8 mouse cellular contexts compared by ENCODE assay signal in the genomic region with DNA sequence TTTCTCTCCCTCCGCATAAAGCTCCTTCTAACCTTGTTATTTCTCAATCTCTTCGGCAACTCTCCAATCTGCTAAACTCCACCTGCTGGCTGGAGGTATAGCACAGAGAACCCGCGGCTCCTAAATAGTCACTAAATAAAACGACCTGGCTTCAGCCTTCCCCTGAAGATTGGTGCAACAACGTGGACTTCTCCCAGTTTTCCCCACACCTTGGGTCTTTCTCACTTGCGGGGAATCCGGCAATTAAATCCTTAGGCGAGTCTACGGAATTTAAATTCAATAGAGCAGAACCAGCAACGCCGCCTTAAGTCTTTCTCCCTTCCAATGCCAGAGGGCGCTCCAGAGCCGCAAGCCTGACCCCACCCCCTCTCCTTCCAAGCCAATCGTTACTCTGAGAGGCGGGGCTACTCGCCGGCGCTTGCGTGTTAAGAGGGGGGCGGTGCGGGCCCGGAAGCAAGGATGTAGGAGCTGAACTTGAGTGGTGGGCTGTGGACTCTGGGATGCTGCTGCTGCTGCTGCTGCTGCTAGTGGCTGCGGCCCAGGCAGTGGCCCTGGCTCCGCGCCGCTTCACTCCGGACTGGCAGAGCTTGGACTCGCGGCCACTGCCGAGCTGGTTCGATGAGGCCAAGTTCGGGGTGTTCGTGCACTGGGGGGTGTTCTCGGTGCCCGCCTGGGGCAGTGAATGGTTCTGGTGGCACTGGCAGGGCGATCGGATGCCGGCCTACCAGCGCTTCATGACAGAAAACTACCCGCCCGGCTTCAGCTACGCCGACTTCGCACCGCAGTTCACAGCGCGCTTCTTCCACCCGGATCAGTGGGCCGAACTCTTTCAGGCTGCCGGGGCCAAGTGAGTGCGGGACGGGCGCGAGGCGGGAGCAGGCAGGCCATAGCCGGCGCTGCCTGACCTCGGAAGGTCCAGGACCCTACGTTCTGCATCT. TPM values are rescaled to one million over a fixed set of nuclear protein-coding genes. Genes with fewer than 3 reads are reported as not detected.
A peak's percentile ranks its signal among the peaks of the same experiment; 100 is the strongest.
DNase-seq lines count a peak whose midpoint lies in the region; ATAC-seq lines count a peak whose summit lies in the region.

A gene (plus strand): TSS at position 432 of the 938 bp plus-strand sequence.

- DNase-seq in adrenal gland, adult (ENCODE audit: inconsistent age in 2 of 2, low spot score in 1 of 2): peak; percentile 96 to 99
- DNase-seq in embryo, embryonic 10.5 days (ENCODE audit: low spot score): peak; percentile 99
- peak; percentile 94 for DNase-seq in gastrocnemius, postnatal 14 days
- peak; percentile 93 to 96 for DNase-seq in left cerebral cortex, postnatal 10 days (ENCODE audit: extremely low spot score in 1 of 2, low spot score in 2 of 2)
- DNase-seq in right cerebral cortex, postnatal 25 days: peak; percentile 92
- DNase-seq in urinary bladder, postnatal 4 days (ENCODE audit: low spot score in 2 of 2): peak; percentile 90 to 96

- peak; percentile 92 for ATAC-seq in inflammation-experienced regulatory T-cells, adult 6 months
- ATAC-seq in megakaryocyte-erythroid progenitor cell, adult 5-6 weeks (replicated peaks; ENCODE audit: low FRiP score, low TSS enrichment, poor library complexity, severe bottlenecking): peak; percentile 91

- intact Hi-C loops in gastrocnemius, postnatal 14 days (cut with DNase I; ENCODE audit: low total_unique reads): no loop called here
- intact Hi-C loops in left cerebral cortex, postnatal 10 days (cut with DNase I): loop anchor here (2.0 kb wide), 1 partner anchor 118 kb away; no protein-coding TSS in a partner anchor

RNA-seq across cellular contexts. Expression of the gene that starts here (rescaled TPM):
- total RNA-seq in gastrocnemius, postnatal 14 days (2021): 10 to 100 TPM; 20.6 to 27.8 TPM
- polyA plus RNA-seq in inflammation-experienced regulatory T-cells, adult 6 months (2017; shearing (Covaris generic)): 100 to 1,000 TPM in 1 of 3 experiments, 10 to 100 TPM in 2; 81.7 to 101 (median 98.9) TPM
- 10 to 100 TPM; 46.8 to 47.9 TPM for total RNA-seq in left cerebral cortex, postnatal 10 days (2021)
- total RNA-seq in megakaryocyte-erythroid progenitor cell, adult 5-6 weeks (2014; fragmentation: Nextera tagmentation): 45.6 and 64.2 TPM in 2 replicates
- total RNA-seq in megakaryocyte-erythroid progenitor cell, adult 5-6 weeks (2017): 136 and 139 TPM in 2 replicates

Comparison
In these comparisons a context has a peak if more than half of its experiments do, and no peak if none do; other contexts are left out.
1. Peak in every context shown above with its lines: DNase-seq and ATAC-seq.